Mouse (Mus musculus) MEL (cell line): Measurements from ENCODE around the gene Asna1. TPM values are rescaled to one million over a fixed set of nuclear protein-coding genes. Genes with fewer than 3 reads are reported as not detected.
A peak's percentile ranks its signal among the peaks of the same experiment; 100 is the strongest.

Experiments used
- DNase-seq: peaks from one replicate; pipeline ENCODE4 v3.0.0; 2011; ENCODE audit warnings: low read depth, low spot score
- H3K27ac ChIP-seq: 2 replicates; pipeline ENCODE4 v1.5.1; 2012; ENCODE audit warnings: low read depth, mild to moderate bottlenecking, control low read depth, low read length, moderate library complexity; ENCODE audit not compliant: control insufficient read depth
- H3K27me3 ChIP-seq, 2 experiments: fragments of 150-350 bp in 1 of 2; sonication (generic) in 1 of 2; 2 replicates each; pipeline ENCODE4 v1.6.1; 2012; ENCODE audit warnings: low read length in 2 of 2, mild to moderate bottlenecking in 2 of 2, improper control_type of control experiment in 1 of 2, moderate library complexity in 1 of 2; ENCODE audit not compliant: insufficient read depth in 2 of 2, control insufficient read depth in 1 of 2
- H3K36me3 ChIP-seq, 2 experiments: 2 replicates each; pipeline ENCODE4 v1.6.1; 2012 to 2014; ENCODE audit warnings: low read length in 2 of 2, improper control_type of control experiment in 1 of 2, inconsistent platforms in 1 of 2, mild to moderate bottlenecking in 1 of 2; ENCODE audit not compliant: insufficient read depth in 2 of 2, control insufficient read depth in 1 of 2
- H3K4me1 ChIP-seq, 2 experiments: fragments of 150-350 bp in 1 of 2; sonication (generic) in 1 of 2; 2 replicates each; pipeline ENCODE4 v1.6.1; 2012; ENCODE audit warnings: low read length in 2 of 2, improper control_type of control experiment in 1 of 2, mild to moderate bottlenecking in 1 of 2; ENCODE audit not compliant: insufficient read depth in 2 of 2, control insufficient read depth in 1 of 2
- H3K4me3 ChIP-seq, 2 experiments: fragments of 150-350 bp in 1 of 2; sonication (generic) in 1 of 2; 2 replicates each; pipeline ENCODE4 v1.5.1; 2012; ENCODE audit warnings: low read depth in 2 of 2, low read length in 2 of 2, mild to moderate bottlenecking in 2 of 2, moderate library complexity in 2 of 2, control low read depth in 1 of 2, improper control_type of control experiment in 1 of 2; ENCODE audit not compliant: control insufficient read depth in 1 of 2, insufficient read depth in 1 of 2
- H3K79me2 ChIP-seq: 2 replicates; pipeline ENCODE4 v1.6.1; 2012; ENCODE audit warnings: mild to moderate bottlenecking, low read length, moderate library complexity; ENCODE audit not compliant: control insufficient read depth, poor library complexity, insufficient read depth
- H3K9ac ChIP-seq: 2 replicates; pipeline ENCODE4 v1.6.1; 2012; ENCODE audit warnings: low read depth, mild to moderate bottlenecking, control low read depth, low read length, moderate library complexity; ENCODE audit not compliant: control insufficient read depth, poor library complexity, severe bottlenecking
- H3K9me3 ChIP-seq: fragments of 150-350 bp; sonication (generic); replicated peaks from 2 replicates; pipeline ENCODE4 v1.6.1; 2012; ENCODE audit warnings: mild to moderate bottlenecking, low read length, improper control_type of control experiment, moderate library complexity; ENCODE audit not compliant: insufficient read depth
- EP300 ChIP-seq, 2 experiments: IDR thresholded peaks; 2 replicates each; pipeline ENCODE4 v1.6.1; 2011; ENCODE audit warnings: improper control_type of control experiment in 2 of 2, low read length in 2 of 2, low read depth in 1 of 2, mild to moderate bottlenecking in 1 of 2
- HCFC1 ChIP-seq: IDR thresholded peaks from 2 replicates; pipeline ENCODE4 v1.6.1; 2012; ENCODE audit warnings: low read depth, mild to moderate bottlenecking, inconsistent platforms, low read length, improper control_type of control experiment, moderate library complexity
- JUND ChIP-seq: IDR thresholded peaks from 2 replicates; pipeline ENCODE4 v1.6.1; 2011; ENCODE audit warnings: low read depth, mild to moderate bottlenecking, improper control_type of control experiment, low read length
- MAFK ChIP-seq: IDR thresholded peaks from 2 replicates; pipeline ENCODE4 v1.6.1; 2011; ENCODE audit warnings: low read depth, mild to moderate bottlenecking, low read length, improper control_type of control experiment, borderline replicate concordance
- MYB ChIP-seq: IDR thresholded peaks from 2 replicates; pipeline ENCODE4 v1.6.1; 2011; ENCODE audit warnings: mild to moderate bottlenecking, low read depth, low read length, improper control_type of control experiment
- POLR2A ChIP-seq, 2 experiments: IDR thresholded peaks; 2 replicates each; pipeline ENCODE4 v1.6.1; 2011 to 2012; ENCODE audit warnings: low read length in 2 of 2, mild to moderate bottlenecking in 2 of 2, control low read depth in 1 of 2, improper control_type of control experiment in 1 of 2, low read depth in 1 of 2, moderate library complexity in 1 of 2; ENCODE audit not compliant: control insufficient read depth in 1 of 2, insufficient read depth in 1 of 2, poor library complexity in 1 of 2
- TCF12 ChIP-seq: IDR thresholded peaks from 2 replicates; pipeline ENCODE4 v1.6.1; 2014; ENCODE audit warnings: low read depth, mild to moderate bottlenecking, inconsistent platforms, low read length, improper control_type of control experiment, moderate library complexity
- UBTF ChIP-seq: IDR thresholded peaks from 2 replicates; pipeline ENCODE4 v1.6.1; 2012; ENCODE audit warnings: low read depth, mild to moderate bottlenecking, inconsistent platforms, low read length, improper control_type of control experiment, moderate library complexity, borderline replicate concordance; ENCODE audit not compliant: insufficient read depth
- USF2 ChIP-seq, 2 experiments: IDR thresholded peaks; 2 replicates each; pipeline ENCODE4 v1.6.1; 2011 to 2012; ENCODE audit warnings: improper control_type of control experiment in 2 of 2, low read length in 2 of 2, borderline replicate concordance in 1 of 2, inconsistent platforms in 1 of 2, low read depth in 1 of 2, mild to moderate bottlenecking in 1 of 2; ENCODE audit not compliant: insufficient read depth in 1 of 2
- ZC3H11A ChIP-seq: IDR thresholded peaks from 2 replicates; pipeline ENCODE4 v1.6.1; 2012; ENCODE audit warnings: low read depth, mild to moderate bottlenecking, inconsistent platforms, low read length, improper control_type of control experiment
- ZMIZ1 ChIP-seq: IDR thresholded peaks from 2 replicates; pipeline ENCODE4 v1.6.1; 2012; ENCODE audit warnings: low read depth, mild to moderate bottlenecking, inconsistent platforms, low read length, improper control_type of control experiment, moderate library complexity
- polyA plus RNA-seq, 2 experiments: library from polyadenylated mRNA; stranded (reverse) in 1 of 2; unstranded in 1 of 2; fragments of >175 nt in 1 of 2; fragments of >200 nt in 1 of 2; gene quantifications; 2 replicates each; pipeline versions ENCODE4 v1.2.1 to v1.2.4; 2012; ENCODE audit warnings: low replicate concordance in 2 of 2, low read depth in 1 of 2; ENCODE audit not compliant: insufficient read length in 2 of 2, insufficient read depth in 1 of 2, missing spikeins in 1 of 2
- total RNA-seq: library from RNA; depleted of rRNA; stranded (reverse); fragments of 300-350 nt; gene quantifications from 2 replicates; pipeline ENCODE4 v1.2.3, GENCODE M21; 2012

Asna1 gene
- total and polyA plus RNA-seq, 3 experiments, result 132 to 192 TPM; not detected in 1

- TF ChIP-seq JUND (no peak), EP300 (IDR thresholded peaks at IDR 0.05; ENCODE audit: low read depth in 1 of 2, low read length in 2 of 2) (no peak)
Observed at GRCm38 (mm10) chr8:85035728-85036310, 10.7 kb upstream of the Asna1 start (continued).

- Histone ChIP-seq H3K27me3 (no peaks in the 10 kb centered on the region), H3K4me1 (peaks cover 3 to 9% of the 10 kb centered on the region in 2 experiments)
Observed at GRCm38 (mm10) chr8:85035165-85035727, 10.2 kb upstream of the Asna1 start.

GRCm38 (mm10) chr8:85034764-85035163 is 9.7 kb upstream of the Asna1 start:
- Histone ChIP-seq H3K4me3 (peak overlapping the region in 1 of 2 experiments; percentile 65; a peak in 2 of 4 replicates), H3K9ac (peak overlapping the region; percentile 96), H3K4me1 (peaks cover 3 to 4% of the 10 kb centered on the region in 2 experiments), H3K27ac (peak overlapping the region; percentile 97; the same call in 1 of the 2 replicates), H3K27me3 (no peaks in the 10 kb centered on the region), H3K9me3 (no peaks in the 10 kb centered on the region), H3K79me2 (peaks cover 34% of the 10 kb centered on the region), H3K36me3 (peaks cover 4 to 17% of the 10 kb centered on the region in 2 experiments)
- TF ChIP-seq USF2 (IDR thresholded peaks at IDR 0.05; ENCODE audit: borderline replicate concordance in 1 of 2, insufficient read depth in 1 of 2, low read depth in 1 of 2, low read length in 2 of 2) (no peak), MYB (no peak), POLR2A (IDR thresholded peaks at IDR 0.05; ENCODE audit: control insufficient read depth in 1 of 2, insufficient read depth in 1 of 2, low read depth in 1 of 2, low read length in 2 of 2, poor library complexity in 1 of 2) (0 out of 4 replicates have a peak, but pooled peaks of 1 of the 2 experiments have one; percentile 6), HCFC1 (peak; percentile 53; the same call in 1 of the 2 replicates), ZC3H11A (no peak)
- no peak for DNase-seq

More at GRCm38 (mm10) chr8:85035165-85035727, 10.2 kb upstream of the Asna1 start:
- TF ChIP-seq UBTF (no peak), POLR2A (IDR thresholded peaks at IDR 0.05; ENCODE audit: control insufficient read depth in 1 of 2, insufficient read depth in 1 of 2, low read depth in 1 of 2, low read length in 2 of 2, poor library complexity in 1 of 2) (peak in 1 of 2 experiments; percentile 25; a peak in 1 of 4 replicates), MAFK (peak; percentile 83; the same call in 1 of the 2 replicates)
- DNase-seq, result no peak
- H3K9me3 ChIP-seq, result no peaks in the 10 kb centered on the region
- peak overlapping the region; percentile 97 for H3K27ac ChIP-seq
- peaks cover 38% of the 10 kb centered on the region for H3K79me2 ChIP-seq
- H3K4me3 ChIP-seq, result peak overlapping the region; percentile 65 to 88
- peaks cover 8 to 22% of the 10 kb centered on the region in 2 experiments for H3K36me3 ChIP-seq
- H3K9ac ChIP-seq, result peak overlapping the region; percentile 96

GRCm38 (mm10) chr8:85033867-85034266 is 8.8 kb upstream of the Asna1 start:
- Histone ChIP-seq H3K79me2 (peaks cover 34% of the 10 kb centered on the region), H3K27me3 (no peaks in the 10 kb centered on the region), H3K27ac (no peak overlapping the region), H3K9ac (no peak overlapping the region), H3K36me3 (peaks cover 4 to 12% of the 10 kb centered on the region in 2 experiments; a peak in 3 of 4 replicates), H3K4me1 (peaks cover 1 to 4% of the 10 kb centered on the region in 2 experiments), H3K4me3 (no peak overlapping the region), H3K9me3 (no peaks in the 10 kb centered on the region)
- TF ChIP-seq TCF12, result no peak
- no peak for TF ChIP-seq JUND
- 0 out of 2 replicates have a peak, but pooled peaks have one; percentile 17 for TF ChIP-seq ZMIZ1
- DNase-seq, result no peak
